Mouse (Mus musculus) forebrain, embryonic 11.5 days (tissue): ENCODE measurements around the gene Lima1. TPM values are rescaled to one million over a fixed set of nuclear protein-coding genes. Genes with fewer than 3 reads are reported as not detected.
"Not testable (repeated sequence)": the region's sequence is repeated elsewhere in the genome, so short reads cannot be mapped to it uniquely, and the experiment has no call there.

Experiments used
- ATAC-seq: fragments of 200-750 bp; cut with Nextera tagmentation; replicated peaks from 2 replicates; pipeline ENCODE4 v1.8.0; 2017; ENCODE audit warnings: moderate TSS enrichment; ENCODE audit not compliant: low FRiP score
- DNase-seq: peaks from one replicate; pipeline ENCODE4 v3.0.0-alpha.2; 2017; ENCODE audit warnings: low spot score
- H3K27ac ChIP-seq: fragments of 300-500 bp; sonication (generic); 2 replicates; pipeline ENCODE4 v1.5.1; 2014; ENCODE audit warnings: low read depth, low read length
- H3K27me3 ChIP-seq: fragments of 300-500 bp; sonication (generic); 2 replicates; pipeline ENCODE4 v1.6.1; 2014; ENCODE audit warnings: mild to moderate bottlenecking, low read length, mixed read lengths; ENCODE audit not compliant: control insufficient read depth, insufficient read depth
- H3K36me3 ChIP-seq: fragments of 300-500 bp; sonication (generic); 2 replicates; pipeline ENCODE4 v1.6.1; 2014; ENCODE audit warnings: mild to moderate bottlenecking, low read length, moderate library complexity, mixed read lengths; ENCODE audit not compliant: control insufficient read depth, insufficient read depth
- H3K4me1 ChIP-seq: fragments of 300-500 bp; sonication (generic); replicated peaks from 2 replicates; pipeline ENCODE4 v1.6.1; 2014; ENCODE audit warnings: low read length, mixed read lengths; ENCODE audit not compliant: control insufficient read depth, insufficient read depth
- H3K4me2 ChIP-seq: fragments of 300-500 bp; sonication (generic); 2 replicates; pipeline ENCODE4 v1.6.1; 2014; ENCODE audit warnings: low read depth, mild to moderate bottlenecking, low read length, moderate library complexity, mixed read lengths; ENCODE audit not compliant: severe bottlenecking
- H3K4me3 ChIP-seq: fragments of 300-500 bp; sonication (generic); 2 replicates; pipeline ENCODE4 v1.5.1; 2014; ENCODE audit warnings: low read depth, low read length
- H3K9ac ChIP-seq: fragments of 300-500 bp; sonication (generic); 2 replicates; pipeline ENCODE4 v1.6.1; 2014; ENCODE audit warnings: low read length
- H3K9me3 ChIP-seq: fragments of 300-500 bp; sonication (generic); 2 replicates; pipeline ENCODE4 v1.6.1; 2016; ENCODE audit warnings: low read length, mixed read lengths; ENCODE audit not compliant: control insufficient read depth
- WGBS: fragments of 180-500 bp; shearing (Covaris S2); extraction: QIAGEN DNeasy Blood & Tissue Kit; methylation state at CpG from one replicate; pipeline ENCODE4 v1.1.7; 2014; 5-methylcytosine and 5-hydroxymethylcytosine counted together
- polyA plus RNA-seq: library from polyadenylated mRNA; unstranded; fragments of >200 nt; fragmentation: Nextera tagmentation; extraction: Ambion mirVana; gene quantifications from 2 replicates; pipeline ENCODE4 v1.2.1, GENCODE M21; 2014

Lima1 gene
- polyA plus RNA-seq, result 40.3 and 40.5 TPM in 2 replicates

GRCm38 (mm10) chr15:99875334-99875869, at the start of gene Lima1:
TSS of gene Lima1 (minus strand) at chr15:99875456.
- H3K4me1 ChIP-seq, result 0 out of 2 replicates have a peak, but pooled peaks cover 7% of the 10 kb centered on the region
- 1% methylated on average over 38 of the region's 38 CpGs for WGBS
- H3K36me3 ChIP-seq, result no peaks in the 10 kb centered on the region
- peak within 1 kb of the TSS; percentile 92 for H3K4me2 ChIP-seq
- no peaks in the 10 kb centered on the region for H3K9me3 ChIP-seq
- peak within 1 kb of the TSS; percentile 69 for H3K9ac ChIP-seq
- no peak within 1 kb of the TSS for H3K27ac ChIP-seq
- peak; percentile 89 for ATAC-seq
- H3K4me3 ChIP-seq, result peak within 1 kb of the TSS; percentile 67
- H3K27me3 ChIP-seq, result no peaks in the 10 kb centered on the region
- peak; percentile 94 for DNase-seq

GRCm38 (mm10) chr15:99919601-99920158, 44.4 kb upstream of the Lima1 start:
- 88% methylated on average over 15 of the region's 15 CpGs for WGBS
- ATAC-seq (no peak), DNase-seq (no peak)
- Histone ChIP-seq H3K4me1 (no peaks in the 10 kb centered on the region), H3K4me3 (no peak overlapping the region), H3K36me3 (no peaks in the 10 kb centered on the region), H3K27ac (no peak overlapping the region), H3K9me3 (no peaks in the 10 kb centered on the region), H3K9ac (no peak overlapping the region), H3K27me3 (no peaks in the 10 kb centered on the region), H3K4me2 (no peak overlapping the region)

- no peak for ATAC-seq
- no peak overlapping the region for H3K4me3 ChIP-seq
- WGBS, result 81% methylated on average over 3 of the region's 3 CpGs
- H3K27ac ChIP-seq, result no peak overlapping the region
- H3K4me1 ChIP-seq, result no peaks in the 10 kb centered on the region
- no peak for DNase-seq
- H3K9me3 ChIP-seq, result no peaks in the 10 kb centered on the region
- no peak overlapping the region for H3K9ac ChIP-seq
- H3K36me3 ChIP-seq, result no peaks in the 10 kb centered on the region
- no peak overlapping the region for H3K4me2 ChIP-seq
- H3K27me3 ChIP-seq, result no peaks in the 10 kb centered on the region
Measured at GRCm38 (mm10) chr15:99917264-99917663, 42.0 kb upstream of the Lima1 start.

GRCm38 (mm10) chr15:99914613-99915012, 39.4 kb upstream of the Lima1 start:
- no peak overlapping the region for H3K4me3 ChIP-seq
- DNase-seq, result no peak
- H3K36me3 ChIP-seq, result no peaks in the 10 kb centered on the region
- WGBS, result 82% methylated on average over 5 of the region's 5 CpGs
- ATAC-seq, result no peak
- no peaks in the 10 kb centered on the region for H3K9me3 ChIP-seq
- no peak overlapping the region for H3K27ac ChIP-seq
- H3K4me1 ChIP-seq, result no peaks in the 10 kb centered on the region
- no peak overlapping the region for H3K9ac ChIP-seq
- no peak overlapping the region for H3K4me2 ChIP-seq
- H3K27me3 ChIP-seq, result no peaks in the 10 kb centered on the region

GRCm38 (mm10) chr15:99911785-99912184, 36.5 kb upstream of the Lima1 start:
- no peak overlapping the region for H3K27ac ChIP-seq
- 97% methylated on average over 4 of the region's 4 CpGs for WGBS

GRCm38 (mm10) chr15:99909339-99909996, 34.2 kb upstream of the Lima1 start:
- H3K27me3 ChIP-seq, H3K36me3 ChIP-seq, H3K4me3 ChIP-seq, H3K4me1 ChIP-seq, H3K9ac ChIP-seq, H3K9me3 ChIP-seq, ATAC-seq, H3K27ac ChIP-seq, H3K4me2 ChIP-seq: not testable (repeated sequence)
- DNase-seq, result peak; percentile 65
- WGBS, result 43% methylated on average over 14 of the region's 14 CpGs

More at GRCm38 (mm10) chr15:99911785-99912184, 36.5 kb upstream of the Lima1 start:
- no peak overlapping the region for H3K4me3 ChIP-seq
- H3K36me3 ChIP-seq, result no peaks in the 10 kb centered on the region
- no peaks in the 10 kb centered on the region for H3K4me1 ChIP-seq
- no peaks in the 10 kb centered on the region for H3K27me3 ChIP-seq
- H3K9me3 ChIP-seq, result no peaks in the 10 kb centered on the region
- H3K4me2 ChIP-seq, result no peak overlapping the region
- ATAC-seq, result no peak
- no peak for DNase-seq
- no peak overlapping the region for H3K9ac ChIP-seq

- WGBS, result 77% methylated on average over 1 of the region's 1 CpGs
- no peaks in the 10 kb centered on the region for H3K9me3 ChIP-seq
- no peak overlapping the region for H3K4me2 ChIP-seq
- no peaks in the 10 kb centered on the region for H3K27me3 ChIP-seq
- H3K4me3 ChIP-seq, result no peak overlapping the region
- no peaks in the 10 kb centered on the region; the same call in 1 of the 2 replicates for H3K4me1 ChIP-seq
- H3K36me3 ChIP-seq, result no peaks in the 10 kb centered on the region
- no peak overlapping the region for H3K27ac ChIP-seq
- ATAC-seq (no peak), DNase-seq (no peak)
- no peak overlapping the region for H3K9ac ChIP-seq
Measured at GRCm38 (mm10) chr15:99907514-99907913, 32.3 kb upstream of the Lima1 start.

- Histone ChIP-seq H3K27me3 (no peaks in the 10 kb centered on the region), H3K4me3 (no peak overlapping the region), H3K9me3 (no peaks in the 10 kb centered on the region), H3K36me3 (no peaks in the 10 kb centered on the region), H3K4me1 (no peaks in the 10 kb centered on the region; the same call in 1 of the 2 replicates), H3K4me2 (no peak overlapping the region), H3K27ac (no peak overlapping the region), H3K9ac (no peak overlapping the region)
- no peak for ATAC-seq
- 89% methylated on average over 4 of the region's 4 CpGs for WGBS
- no peak for DNase-seq
Measured at GRCm38 (mm10) chr15:99907041-99907440, 31.8 kb upstream of the Lima1 start.
